Mouse (Mus musculus) midbrain, embryonic 15.5 days (tissue): ENCODE measurements around the gene Zfp952. TPM values are rescaled to one million over a fixed set of nuclear protein-coding genes. Genes with fewer than 3 reads are reported as not detected.
"Not testable (repeated sequence)": the region's sequence is repeated elsewhere in the genome, so short reads cannot be mapped to it uniquely, and the experiment has no call there.

Source experiments
- ATAC-seq: fragments of 200-750 bp; cut with Nextera tagmentation; replicated peaks from 2 replicates; pipeline ENCODE4 v1.8.0; 2017; ENCODE audit warnings: moderate TSS enrichment
- H3K27ac ChIP-seq: fragments of 300-500 bp; sonication (generic); 2 replicates; pipeline ENCODE4 v1.5.1; 2015; ENCODE audit warnings: mild to moderate bottlenecking, inconsistent platforms
- H3K27me3 ChIP-seq: fragments of 300-500 bp; sonication (generic); replicated peaks from 2 replicates; pipeline ENCODE4 v1.6.1; 2015; ENCODE audit warnings: inconsistent platforms
- H3K36me3 ChIP-seq: fragments of 300-500 bp; sonication (generic); replicated peaks from 2 replicates; pipeline ENCODE4 v1.6.1; 2015; ENCODE audit warnings: inconsistent platforms
- H3K4me1 ChIP-seq: fragments of 300-500 bp; sonication (generic); 2 replicates; pipeline ENCODE4 v1.6.1; 2015; ENCODE audit warnings: inconsistent platforms
- H3K4me2 ChIP-seq: fragments of 300-500 bp; sonication (generic); 2 replicates; pipeline ENCODE4 v1.6.1; 2015; ENCODE audit warnings: inconsistent platforms, mild to moderate bottlenecking, moderate library complexity
- H3K4me3 ChIP-seq: fragments of 300-500 bp; sonication (generic); 2 replicates; pipeline ENCODE4 v1.5.1; 2015; ENCODE audit warnings: mild to moderate bottlenecking, inconsistent platforms
- H3K9ac ChIP-seq: fragments of 300-500 bp; sonication (generic); 2 replicates; pipeline ENCODE4 v1.6.1; 2015; ENCODE audit warnings: mild to moderate bottlenecking, inconsistent platforms
- H3K9me3 ChIP-seq: fragments of 300-500 bp; sonication (generic); 2 replicates; pipeline ENCODE4 v1.6.1; 2016; ENCODE audit warnings: inconsistent platforms
- WGBS: fragments of 180-500 bp; shearing (Covaris S2); methylation state at CpG from one replicate; pipeline ENCODE4 v1.1.7; 2015; ENCODE audit warnings: mixed read lengths; 5-methylcytosine and 5-hydroxymethylcytosine counted together
- polyA plus RNA-seq: library from polyadenylated mRNA; unstranded; fragments of >200 nt; fragmentation: Nextera tagmentation; extraction: Ambion mirVana; gene quantifications from 2 replicates; pipeline ENCODE4 v1.2.1, GENCODE M21; 2015

The Zfp952 gene
- polyA plus RNA-seq, 1 experiment from 2014 or later: 23.6 TPM

GRCm38 (mm10) chr17:32986301-32986700 lies 6.6 kb upstream of the Zfp952 start:
- ATAC-seq: no peak
- 75% methylated on average over 4 of the region's 4 CpGs for WGBS
- Histone ChIP-seq H3K27ac (no peak overlapping the region), H3K4me3 (no peak overlapping the region), H3K4me2 (no peak overlapping the region), H3K4me1 (no peaks in the 10 kb centered on the region), H3K9me3 (no peaks in the 10 kb centered on the region), H3K9ac (no peak overlapping the region), H3K36me3 (no peaks in the 10 kb centered on the region), H3K27me3 (no peaks in the 10 kb centered on the region)

- Histone ChIP-seq H3K27ac (peak overlapping the region; percentile 84), H3K9ac (peak overlapping the region; percentile 69; the same call in 1 of the 2 replicates), H3K4me2 (peak overlapping the region; percentile 88), H3K27me3 (no peaks in the 10 kb centered on the region), H3K36me3 (peaks cover 8% of the 10 kb centered on the region; the same call in 1 of the 2 replicates), H3K4me1 (peaks cover 18% of the 10 kb centered on the region), H3K9me3 (no peaks in the 10 kb centered on the region), H3K4me3 (peak overlapping the region; percentile 80)
- 67% methylated on average over 12 of the region's 12 CpGs for WGBS
- no peak for ATAC-seq
Measured at GRCm38 (mm10) chr17:32991965-32992698, 797 bp upstream of the Zfp952 start.

- 91% methylated on average over 2 of the region's 2 CpGs for whole genome bisulfite sequencing
- peaks cover 33% of the 10 kb centered on the region for H3K36me3 ChIP-seq
- no peak overlapping the region for H3K27ac ChIP-seq
- H3K4me1 ChIP-seq: peaks cover 13% of the 10 kb centered on the region
- H3K4me3 ChIP-seq: no peak overlapping the region
- no peak overlapping the region for H3K4me2 ChIP-seq
- H3K9ac ChIP-seq: no peak overlapping the region
- ATAC-seq: no peak
- no peaks in the 10 kb centered on the region for H3K27me3 ChIP-seq
- peaks cover 15% of the 10 kb centered on the region for H3K9me3 ChIP-seq
Measured at GRCm38 (mm10) chr17:32998492-32998891, 5.6 kb downstream of the Zfp952 start.

- Histone ChIP-seq H3K4me3 (no peak overlapping the region), H3K9ac (no peak overlapping the region), H3K9me3 (peaks cover 11% of the 10 kb centered on the region), H3K4me2 (no peak overlapping the region), H3K4me1 (no peaks in the 10 kb centered on the region), H3K27ac (no peak overlapping the region), H3K27me3 (no peaks in the 10 kb centered on the region), H3K36me3 (peaks cover 25% of the 10 kb centered on the region)
- WGBS: 55% methylated on average over 9 of the region's 9 CpGs
- ATAC-seq: no peak
Measured at GRCm38 (mm10) chr17:33008337-33008736, 15.4 kb downstream of the Zfp952 start.

- peaks cover 57% of the 10 kb centered on the region for H3K9me3 ChIP-seq
- not testable (repeated sequence) for H3K9ac ChIP-seq, H3K4me2 ChIP-seq, H3K4me1 ChIP-seq, ATAC-seq, H3K27ac ChIP-seq, H3K4me3 ChIP-seq, H3K27me3 ChIP-seq
- peaks cover 70% of the 10 kb centered on the region for H3K36me3 ChIP-seq
Measured at GRCm38 (mm10) chr17:33020434-33020833, 27.5 kb downstream of the Zfp952 start.

- no peak for ATAC-seq
- WGBS: 7% methylated on average over 9 of the region's 10 CpGs
- Histone ChIP-seq H3K27me3 (no peaks in the 10 kb centered on the region), H3K36me3 (0 out of 2 replicates have a peak, but pooled peaks cover 2% of the 10 kb centered on the region), H3K4me2 (peak overlapping the region; percentile 60), H3K9me3 (0 out of 2 replicates have a peak, but pooled peaks cover 3% of the 10 kb centered on the region), H3K4me1 (peaks cover 14% of the 10 kb centered on the region), H3K27ac (peak overlapping the region; percentile 89), H3K9ac (peak overlapping the region; percentile 87; the same call in 1 of the 2 replicates), H3K4me3 (peak overlapping the region; percentile 89)
Measured at GRCm38 (mm10) chr17:33032376-33032775, 39.4 kb downstream of the Zfp952 start.

- H3K4me2 ChIP-seq: peak within 1 kb of the TSS; percentile 60
- peak; percentile 100 for ATAC-seq
Measured at GRCm38 (mm10) chr17:33032900-33033891, 40.3 kb downstream of the Zfp952 start, which contains the start of gene Zfp763. Zfp763 (minus strand) TSS chr17:33033402.

More at GRCm38 (mm10) chr17:33032900-33033891, 40.3 kb downstream of the Zfp952 start, which contains the start of gene Zfp763:
- Histone ChIP-seq H3K27me3 (no peaks in the 10 kb centered on the region), H3K36me3 (no peaks in the 10 kb centered on the region), H3K4me1 (peaks cover 14% of the 10 kb centered on the region), H3K4me3 (peak within 1 kb of the TSS; percentile 89), H3K9ac (peak within 1 kb of the TSS; percentile 87), H3K9me3 (no peaks in the 10 kb centered on the region), H3K27ac (peak within 1 kb of the TSS; percentile 89)
- 2% methylated on average over 27 of the region's 27 CpGs for WGBS

Other genes with a start within 250 kb of the Zfp952 start
- 48.1 and 48.6 TPM in 2 replicates for gene Zfp871, start 204.8 kb upstream of the Zfp952 start, polyA plus RNA-seq
- gene Zfp811, start 183.2 kb upstream of the Zfp952 start, polyA plus RNA-seq: 69.5 and 73.5 TPM in 2 replicates
- 19.2 and 22.2 TPM in 2 replicates for gene Zfp799, start 162.9 kb upstream of the Zfp952 start, polyA plus RNA-seq
- gene Zfp870, start 101.5 kb upstream of the Zfp952 start, polyA plus RNA-seq: 7.4 and 7.9 TPM in 2 replicates
- gene Cyp4f14, start 75.8 kb upstream of the Zfp952 start, polyA plus RNA-seq: 0.10 and 0.18 TPM in 2 replicates
- 7.7 and 8.7 TPM in 2 replicates for gene Cyp4f13, start 45.7 kb upstream of the Zfp952 start, polyA plus RNA-seq
- 8.1 and 8.4 TPM in 2 replicates for gene Zfp472, start 27.3 kb upstream of the Zfp952 start, polyA plus RNA-seq
- 28.7 and 29.5 TPM in 2 replicates for gene Zfp763, start 40.3 kb downstream of the Zfp952 start, polyA plus RNA-seq
- gene 4921501E09Rik, start 74.9 kb downstream of the Zfp952 start, polyA plus RNA-seq: not detected in 2 replicates
- 23.0 and 24.0 TPM in 2 replicates for gene Zfp563, start 96.2 kb downstream of the Zfp952 start, polyA plus RNA-seq
- gene Morc2b, start 146.6 kb downstream of the Zfp952 start, polyA plus RNA-seq: 0.34 and 0.50 TPM in 2 replicates
- not detected in 2 replicates for gene Olfr55, start 175.3 kb downstream of the Zfp952 start, polyA plus RNA-seq
- gene Olfr239, start 198.2 kb downstream of the Zfp952 start, polyA plus RNA-seq: 0.12 TPM in 1 of 2 replicates, not detected in the other
- gene Olfr1564, start 228.6 kb downstream of the Zfp952 start, polyA plus RNA-seq: not detected in 2 replicates